Mouse (Mus musculus): ENCODE measurements at regions not wholly inside any gene's neighbourhood (a gene's known extent, or its start where the extent isn't known, plus 50 kb on each side); places are given as distances from the start of the nearest gene placed in this dataset.

DNA sequence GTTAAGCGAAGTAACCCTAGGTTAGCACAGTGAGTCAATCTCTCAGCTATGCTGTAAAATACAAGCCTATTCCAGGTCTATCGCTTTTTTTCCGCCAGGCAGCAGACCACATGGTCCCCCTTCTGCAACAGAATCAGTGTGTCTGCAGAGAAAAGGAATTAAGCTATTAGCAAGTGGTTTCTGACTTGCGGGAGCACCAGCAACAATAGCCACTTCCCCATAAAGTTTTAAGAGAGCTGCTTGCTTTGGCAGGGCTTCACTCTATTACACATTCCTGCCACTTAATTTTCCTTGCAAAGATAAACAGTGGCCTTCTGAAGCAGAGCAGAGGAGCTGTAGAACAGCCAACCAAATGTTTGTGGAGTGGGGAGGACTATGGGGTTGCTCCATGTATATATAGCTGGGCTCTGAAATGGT lies 59.8 kb upstream of the Osmr start:
- ATAC-seq (ENCODE audit: low TSS enrichment) = no peak

DNA sequence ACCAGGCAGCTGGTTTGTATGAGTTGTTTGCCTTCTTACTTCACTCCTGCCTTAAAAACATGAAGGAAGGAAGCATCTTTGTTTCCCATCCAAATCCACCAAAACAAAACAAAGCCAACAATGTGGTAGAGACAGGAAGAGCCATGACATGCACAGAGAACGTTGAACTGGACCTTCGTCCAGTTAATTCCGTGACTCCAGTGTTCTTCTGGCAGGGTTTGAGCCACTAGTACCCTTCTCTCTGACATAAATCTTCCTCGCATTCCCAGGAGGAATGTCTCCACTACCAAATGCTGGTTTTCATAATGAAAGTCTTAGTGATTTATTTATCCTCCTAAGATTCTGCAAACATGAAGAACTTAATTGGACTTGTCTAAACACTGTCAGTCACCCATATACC lies 66.7 kb upstream of the Osmr start:
- no peak for ATAC-seq (ENCODE audit: low TSS enrichment)

DNA sequence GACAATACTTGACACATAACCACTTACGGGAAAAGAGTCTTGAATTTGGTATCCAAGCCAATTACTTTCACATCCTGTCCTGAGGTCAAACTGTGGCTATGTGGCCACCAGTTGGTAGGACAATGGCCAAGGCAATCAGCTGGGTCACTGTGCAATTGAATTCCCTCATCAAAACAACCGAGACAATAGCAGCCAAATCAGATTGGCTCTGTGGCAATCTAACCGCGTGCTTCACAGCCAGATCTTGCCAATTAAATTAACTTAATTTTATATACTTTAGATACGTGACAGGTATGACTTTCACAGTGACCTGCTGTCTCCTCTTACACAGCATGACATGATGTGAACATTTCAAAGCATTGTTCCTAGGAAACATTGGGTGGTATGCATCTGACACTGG lies 74.5 kb upstream of the Osmr start:
- ATAC-seq (ENCODE audit: low TSS enrichment) = no peak

DNA sequence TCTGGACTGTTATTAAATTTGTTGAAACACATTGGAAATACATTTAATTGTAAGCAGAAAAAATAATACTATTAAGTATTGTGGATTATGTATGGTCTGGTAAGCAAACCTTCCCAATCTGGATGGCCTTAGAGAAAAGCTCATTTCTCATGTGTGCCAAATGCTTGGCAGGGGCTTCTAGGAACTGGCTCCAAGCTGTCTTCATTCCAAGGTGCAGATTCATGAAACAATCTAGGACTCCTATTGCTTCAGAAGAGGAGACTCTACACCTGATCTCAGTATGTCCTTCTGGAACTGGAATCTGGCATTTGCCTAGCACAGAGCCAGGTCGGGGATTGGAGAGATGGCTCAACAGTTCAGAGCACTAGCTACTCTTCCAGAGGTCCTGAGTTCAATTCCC lies 74.9 kb upstream of the Osmr start:
- no peak for ATAC-seq (ENCODE audit: low TSS enrichment)

DNA sequence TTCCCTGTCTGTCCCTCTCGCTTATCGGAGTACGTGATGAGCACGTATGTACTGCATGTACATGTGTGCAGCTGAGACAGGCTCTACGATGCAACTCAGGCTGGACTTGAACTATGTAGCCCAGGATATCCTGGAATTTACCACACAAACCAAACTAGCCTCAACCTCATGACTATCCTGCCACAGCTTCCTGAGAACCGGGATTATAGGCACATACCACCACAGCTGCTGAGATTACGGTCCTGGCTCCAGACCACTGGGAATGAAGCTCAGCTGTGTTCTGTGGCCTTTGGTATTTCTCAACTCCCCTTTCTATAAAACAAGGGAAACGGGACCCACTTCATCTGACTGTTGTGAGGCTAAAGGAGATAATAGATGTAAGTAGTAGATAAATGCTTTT lies 75.7 kb upstream of the Osmr start:
- ATAC-seq (ENCODE audit: low TSS enrichment) = no peak

DNA sequence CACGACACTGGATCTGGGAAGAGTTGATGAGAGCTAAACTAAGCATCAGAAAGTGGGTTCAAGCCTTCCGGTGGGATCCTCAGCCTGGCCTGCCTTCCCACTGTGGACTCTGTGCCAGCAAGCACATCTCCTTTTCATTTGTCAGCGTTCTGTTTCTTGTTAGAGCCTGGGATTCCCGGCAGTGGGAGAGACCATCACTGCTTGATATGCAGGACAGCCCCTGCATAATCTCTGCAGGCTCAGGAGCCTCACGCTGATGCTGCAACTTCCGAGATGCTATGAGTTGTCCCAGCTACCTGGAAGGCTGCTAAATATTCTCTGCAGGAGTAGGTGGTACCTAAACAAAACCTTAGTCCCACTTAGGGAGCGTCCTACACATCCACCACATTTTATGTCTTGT lies 78.8 kb upstream of the Osmr start:
- ATAC-seq (ENCODE audit: low TSS enrichment) = peak; percentile 79

DNA sequence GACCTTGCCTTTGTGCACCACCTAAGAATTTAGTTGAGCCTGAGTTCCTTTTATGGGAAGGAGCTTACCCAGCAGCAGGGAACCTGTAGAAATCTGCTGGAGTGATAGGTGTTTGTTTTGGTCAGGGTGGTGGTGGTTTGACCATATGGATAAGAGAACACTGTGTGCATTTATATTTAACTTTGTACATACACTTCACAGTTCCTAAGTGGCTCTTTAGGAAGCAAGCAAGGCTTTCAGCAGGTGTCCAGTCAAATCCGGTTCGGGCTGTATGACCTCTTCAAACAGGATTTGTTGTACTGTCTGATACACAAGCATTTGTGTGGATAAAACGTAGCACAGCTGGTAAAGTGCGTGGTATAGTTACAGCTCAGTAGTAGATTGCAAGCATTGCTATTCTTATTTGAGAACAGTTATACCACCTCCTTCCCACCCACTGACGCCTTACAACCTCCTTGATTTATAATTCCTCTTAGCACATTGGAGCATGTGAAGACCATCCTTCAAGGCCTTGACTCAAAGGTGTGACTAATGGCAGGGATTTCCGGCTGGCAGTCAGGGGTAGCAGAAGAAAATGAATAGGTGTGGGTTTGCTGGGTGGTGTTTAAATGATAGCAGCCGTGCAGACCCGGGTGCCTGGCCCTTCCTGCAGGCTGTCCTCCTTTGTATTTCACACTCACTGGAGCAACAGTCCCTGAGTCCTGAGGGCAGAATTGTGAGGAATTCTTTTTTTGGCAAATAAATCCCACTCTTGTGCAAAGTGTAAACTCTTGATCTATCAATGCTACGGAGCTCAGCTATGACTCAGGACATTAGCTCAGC lies 79.4 kb upstream of the Osmr start:
- ATAC-seq (ENCODE audit: low TSS enrichment) = peak; percentile 62

DNA sequence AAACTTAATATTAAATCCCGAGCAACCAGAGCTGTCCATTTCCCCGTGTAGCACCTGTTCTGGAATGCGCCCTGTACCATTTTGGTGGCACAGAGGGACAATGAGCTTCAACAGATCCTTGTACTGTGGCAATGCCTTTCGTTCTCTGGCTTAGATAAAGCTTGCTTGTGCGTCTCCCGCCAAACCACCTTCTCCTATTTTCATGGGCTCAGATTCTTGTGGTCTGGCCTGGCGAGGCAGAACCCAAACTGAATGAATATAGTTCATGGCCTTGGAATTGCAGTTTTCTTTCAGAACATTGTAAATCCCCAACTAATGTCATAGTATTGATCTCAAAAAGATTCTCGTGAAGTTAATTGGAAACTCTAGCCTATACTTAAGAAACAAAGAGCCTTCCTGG lies 85.1 kb upstream of the Osmr start:
- no peak for ATAC-seq (ENCODE audit: low TSS enrichment)

DNA sequence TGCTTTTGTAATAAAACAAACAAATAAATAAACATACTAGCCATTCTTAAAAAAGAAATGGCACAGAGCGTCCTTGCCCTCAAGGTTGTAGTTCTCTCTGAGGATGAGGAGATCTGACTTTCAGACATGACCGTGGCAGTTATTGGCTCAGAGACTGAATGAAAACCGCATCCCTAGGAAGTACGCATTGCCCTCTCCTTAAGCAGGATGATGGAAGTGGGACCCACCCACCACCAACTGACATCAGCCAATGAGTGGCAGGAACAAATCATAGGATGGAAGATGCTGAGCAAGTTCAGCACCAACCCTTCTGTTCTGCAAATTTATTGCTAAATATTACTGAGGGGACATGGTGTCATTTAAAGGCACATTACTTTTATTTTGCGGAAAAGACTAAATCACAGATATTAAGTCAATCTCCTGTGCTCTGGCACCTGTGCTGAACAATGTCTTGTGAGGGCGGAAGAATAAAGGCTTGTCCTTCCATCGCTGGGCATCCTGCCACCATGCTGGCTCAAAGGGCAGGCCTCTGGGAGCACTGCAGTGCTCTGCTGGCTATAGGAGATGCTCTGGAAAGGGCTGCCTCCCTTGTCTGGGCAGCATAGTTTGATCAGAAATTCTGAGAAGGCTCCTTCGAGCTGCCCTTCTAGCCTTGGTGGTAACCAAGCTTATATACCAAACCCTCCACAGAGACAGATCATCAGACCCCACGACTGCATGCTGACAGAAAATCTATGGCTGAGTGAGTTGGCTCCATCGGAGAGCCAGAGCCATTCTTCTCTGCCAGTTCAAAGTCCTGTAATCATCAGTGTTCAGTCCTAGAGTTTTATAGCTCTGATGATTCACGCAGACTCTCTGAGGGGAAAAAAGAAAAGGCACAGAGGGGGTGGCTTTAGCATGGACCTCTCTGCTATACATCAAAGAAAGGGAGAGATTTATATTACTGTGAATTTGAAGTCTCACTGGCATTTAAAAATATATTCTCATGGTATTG lies 86.3 kb upstream of the Osmr start:
- ATAC-seq (ENCODE audit: low TSS enrichment) = no peak

DNA sequence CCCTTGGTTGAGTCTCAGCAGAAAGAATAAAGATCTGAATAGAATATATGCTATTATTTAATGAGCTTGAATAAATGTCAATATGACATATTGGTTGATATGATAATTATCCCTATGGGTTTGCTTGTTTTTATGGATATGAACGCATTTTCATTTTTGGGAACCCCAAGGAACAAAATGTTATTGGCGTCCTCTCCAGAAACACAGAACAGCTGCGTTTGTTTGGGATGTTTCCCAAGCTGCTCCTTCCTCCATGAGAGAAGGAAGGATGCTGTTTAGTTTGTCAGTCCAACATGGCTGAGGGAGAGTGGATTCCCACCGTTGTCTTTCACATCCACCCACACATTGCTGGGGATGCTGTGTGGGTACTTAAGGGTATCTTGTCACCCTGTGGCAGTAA lies 89.9 kb upstream of the Osmr start:
- no peak for ATAC-seq (ENCODE audit: low TSS enrichment)

DNA sequence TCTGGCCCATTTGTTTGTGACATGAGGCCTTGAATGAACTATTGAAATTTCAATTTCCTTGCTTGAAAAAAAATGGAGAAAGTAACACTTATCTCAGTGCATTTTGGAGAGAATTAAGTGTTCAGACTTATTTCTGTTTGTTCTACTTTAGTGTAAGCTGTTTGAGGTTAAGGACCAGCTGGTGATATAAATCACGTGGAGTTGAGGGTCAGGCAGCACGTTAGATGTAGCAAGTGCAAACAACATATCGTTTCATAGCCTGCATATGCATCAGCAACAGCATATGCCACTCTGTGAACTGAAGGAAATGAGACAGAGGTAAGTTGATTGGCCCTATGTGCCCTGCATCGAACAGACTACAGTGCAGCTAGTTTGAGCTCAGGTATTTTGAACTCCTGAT lies 90.7 kb upstream of the Osmr start:
- no peak for ATAC-seq (ENCODE audit: low TSS enrichment)

DNA sequence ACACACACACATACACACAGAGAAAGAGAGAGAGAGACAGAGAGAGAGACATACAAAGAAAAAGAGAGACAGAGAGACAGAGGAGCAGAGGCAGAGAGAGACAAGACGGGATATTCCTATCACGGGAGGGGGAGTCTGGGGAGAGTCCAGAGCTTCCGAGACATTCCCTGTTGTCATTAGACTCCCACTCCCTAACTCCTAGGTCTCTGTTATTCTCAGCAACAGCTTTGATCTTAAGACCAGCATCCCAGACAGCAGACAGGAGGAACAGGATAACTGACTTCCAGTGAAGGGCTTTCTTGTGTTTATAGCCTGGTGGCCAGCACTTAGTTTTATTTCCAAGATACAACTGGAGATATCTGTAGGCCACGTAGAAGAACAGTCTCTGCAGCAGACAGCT lies 99.6 kb upstream of the Osmr start:
- no peak for ATAC-seq (ENCODE audit: low TSS enrichment)

DNA sequence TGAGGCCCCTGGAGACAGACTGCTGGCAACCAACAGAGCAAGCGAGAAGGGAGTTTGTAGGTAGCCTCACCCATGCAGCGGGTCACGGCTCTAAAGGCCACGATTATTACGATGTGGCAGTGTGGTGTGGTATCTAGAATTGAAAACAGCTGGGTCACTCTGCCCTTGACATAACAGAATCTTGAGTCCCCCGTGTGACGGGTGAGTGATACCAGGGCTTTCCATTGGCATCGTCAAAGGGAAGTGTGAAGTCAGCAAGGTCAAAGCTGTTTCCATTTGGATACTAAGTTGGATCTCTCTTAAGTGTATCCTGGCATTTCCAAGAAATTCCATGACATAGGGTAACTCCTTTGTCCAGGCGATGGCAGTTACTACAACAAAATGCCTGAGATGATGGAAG lies 106.7 kb upstream of the Osmr start:
- no peak for ATAC-seq (ENCODE audit: low TSS enrichment)

DNA sequence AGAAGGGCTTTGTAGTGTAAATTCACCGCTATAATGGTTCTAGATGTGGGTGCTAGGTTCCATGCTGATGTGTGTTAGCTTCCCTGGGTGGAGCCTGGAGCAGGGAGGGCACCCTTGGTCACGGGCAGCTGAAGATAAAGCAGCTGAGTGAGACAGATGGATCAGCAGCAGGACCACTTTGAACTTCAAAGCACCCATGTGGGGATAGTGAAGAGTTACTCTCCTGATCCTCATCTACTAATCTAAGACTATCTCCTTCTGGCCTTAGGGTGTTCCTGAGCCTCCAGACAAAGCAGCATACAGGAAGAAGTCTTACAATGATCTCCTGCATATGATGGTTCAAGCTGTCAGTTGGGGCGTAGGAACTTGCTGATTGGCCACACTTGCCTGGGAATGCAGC lies 107.1 kb upstream of the Lifr start:
- ATAC-seq (ENCODE audit: low TSS enrichment) = no peak

DNA sequence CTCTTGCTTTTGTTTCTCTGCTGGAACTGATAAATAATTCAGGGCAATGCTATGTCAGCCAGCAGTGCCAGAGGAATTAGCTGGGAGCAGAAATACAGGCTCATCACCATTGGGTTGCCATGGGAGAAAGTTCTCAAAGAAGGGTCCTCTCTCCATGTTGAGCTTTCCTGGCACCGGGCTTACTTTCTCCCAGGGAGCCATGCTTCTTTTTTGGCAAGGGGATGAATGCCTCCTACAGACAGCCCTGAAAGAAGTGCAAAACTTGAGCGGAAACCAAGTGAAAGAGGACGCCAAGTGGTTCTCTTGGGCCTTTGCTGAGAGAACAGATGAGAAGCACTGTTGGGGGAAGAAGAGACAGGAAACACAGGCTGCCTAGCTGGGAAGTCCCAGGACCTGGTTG lies 102.2 kb upstream of the Lifr start:
- ATAC-seq (ENCODE audit: low TSS enrichment) = peak; percentile 96

DNA sequence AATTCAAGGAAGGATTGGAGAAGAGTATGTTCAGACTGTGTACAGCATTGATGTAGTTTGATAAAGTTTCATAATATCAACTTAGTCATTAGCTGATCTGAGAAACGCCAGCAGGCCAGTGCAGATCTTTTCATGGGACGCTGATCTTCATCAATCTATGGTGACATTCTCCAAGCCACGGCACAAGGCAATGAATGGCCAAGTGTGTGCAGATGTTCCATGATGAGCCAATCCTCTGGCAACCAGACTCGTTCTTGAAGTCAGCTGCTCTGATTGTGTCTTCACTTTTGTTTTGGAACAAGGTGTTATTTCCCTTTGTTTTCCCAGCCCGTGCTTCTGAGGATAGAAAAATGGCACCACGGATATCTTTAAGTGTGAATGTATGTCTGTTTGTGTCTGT lies 101.3 kb upstream of the Lifr start:
- no peak for ATAC-seq (ENCODE audit: low TSS enrichment)

DNA sequence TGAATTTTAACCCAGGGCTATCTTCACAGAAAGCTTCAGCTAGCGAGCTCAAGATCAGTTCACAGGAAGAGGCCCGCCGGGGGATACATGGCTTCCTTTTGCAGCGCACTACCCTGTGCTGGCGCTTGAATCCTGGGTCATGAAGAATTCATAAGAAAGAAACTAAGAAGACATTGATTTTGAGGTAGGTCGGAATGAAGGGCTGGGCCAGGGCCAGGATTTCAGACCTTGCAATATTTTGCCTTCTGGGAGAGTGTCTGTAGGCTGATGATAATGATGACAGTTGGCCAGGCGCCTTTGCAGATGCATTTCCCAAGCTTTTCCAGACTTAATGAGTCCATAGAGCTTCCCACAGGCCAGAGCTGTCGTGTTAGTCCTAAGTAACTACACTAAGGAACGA lies 97.2 kb upstream of the Lifr start:
- no peak for ATAC-seq (ENCODE audit: low TSS enrichment)

DNA sequence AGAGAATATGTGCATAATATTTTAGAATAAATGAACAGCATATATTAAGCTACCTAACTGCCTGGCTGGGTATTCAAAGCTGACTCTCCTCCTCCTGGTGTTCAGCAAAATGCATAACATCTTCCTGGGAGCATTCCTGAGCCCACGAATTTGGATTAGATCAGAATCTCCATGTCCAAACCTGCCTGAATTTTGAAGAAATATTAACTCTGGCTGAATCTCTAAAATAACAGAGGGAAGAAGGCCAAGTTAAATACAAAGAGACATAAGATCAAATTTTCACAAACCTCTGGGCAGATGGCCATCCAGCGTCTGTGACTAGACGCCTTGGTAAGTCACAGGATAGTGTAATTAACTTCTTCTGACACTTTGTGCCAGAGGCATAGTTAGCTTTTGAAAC lies 95.2 kb upstream of the Lifr start:
- ATAC-seq (ENCODE audit: low TSS enrichment) = no peak

DNA sequence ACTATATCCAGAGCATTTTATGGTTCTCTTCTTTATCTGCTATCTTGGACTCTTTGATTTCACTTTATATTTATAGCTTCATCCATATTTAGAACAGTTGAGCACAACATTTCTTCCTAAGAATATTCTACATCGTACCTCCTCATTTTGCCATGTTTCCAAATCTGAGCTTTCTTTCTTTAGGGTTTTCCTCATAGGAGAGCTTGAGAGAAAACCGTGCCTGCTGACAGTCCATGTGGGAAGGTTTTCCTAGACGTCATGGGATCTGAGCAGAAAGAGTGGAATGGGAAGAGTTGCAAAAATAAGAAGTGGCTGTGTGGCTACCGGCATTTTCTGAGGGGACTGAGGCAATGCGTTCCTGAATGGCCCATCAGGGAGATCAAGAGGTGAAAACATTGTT lies 92.5 kb upstream of the Lifr start:
- ATAC-seq (ENCODE audit: low TSS enrichment) = peak; percentile 92

DNA sequence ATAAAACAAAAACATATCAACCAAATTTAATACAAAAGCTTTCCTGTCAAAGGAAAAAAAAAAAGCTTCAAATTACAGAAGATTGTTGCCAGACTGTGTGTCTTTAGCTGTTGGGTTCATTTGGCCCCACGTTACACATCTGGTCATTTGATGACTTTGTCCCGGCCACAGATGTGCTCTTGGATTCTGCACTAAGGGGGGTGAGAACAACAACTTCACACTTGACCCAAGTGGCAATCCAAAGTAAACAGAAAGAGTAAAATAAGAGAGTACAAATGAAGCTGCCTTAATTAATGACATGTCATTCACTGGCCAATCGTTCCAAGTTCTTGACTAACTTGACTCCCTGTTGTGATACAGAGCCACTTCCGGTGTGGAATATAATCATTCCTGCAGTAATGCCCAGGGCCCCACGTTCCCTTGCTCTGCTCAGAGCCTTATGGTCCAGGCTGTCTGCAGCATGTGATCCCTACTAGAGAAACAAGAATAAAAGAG lies 91.8 kb upstream of the Lifr start:
- no peak for ATAC-seq (ENCODE audit: low TSS enrichment)

DNA sequence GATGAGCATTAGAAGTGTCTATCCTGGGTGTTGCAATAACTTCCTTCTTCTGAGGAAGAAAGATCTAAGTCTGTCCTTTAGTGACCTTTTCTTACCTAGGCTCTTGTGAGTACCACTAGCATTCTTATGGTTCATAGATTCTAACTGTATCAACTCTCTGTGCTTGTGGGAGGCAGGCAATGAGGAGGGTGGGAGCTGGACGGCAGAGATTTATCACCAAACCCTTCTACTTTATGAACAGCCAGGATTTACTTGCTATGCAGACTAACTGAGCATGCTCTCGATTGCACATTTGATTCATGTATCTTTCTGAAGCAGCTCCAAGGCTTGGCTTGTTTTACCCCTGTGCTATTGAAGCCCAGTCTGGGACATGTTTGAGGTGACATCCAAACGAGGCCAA lies 90.7 kb upstream of the Lifr start:
- ATAC-seq (ENCODE audit: low TSS enrichment) = no peak

DNA sequence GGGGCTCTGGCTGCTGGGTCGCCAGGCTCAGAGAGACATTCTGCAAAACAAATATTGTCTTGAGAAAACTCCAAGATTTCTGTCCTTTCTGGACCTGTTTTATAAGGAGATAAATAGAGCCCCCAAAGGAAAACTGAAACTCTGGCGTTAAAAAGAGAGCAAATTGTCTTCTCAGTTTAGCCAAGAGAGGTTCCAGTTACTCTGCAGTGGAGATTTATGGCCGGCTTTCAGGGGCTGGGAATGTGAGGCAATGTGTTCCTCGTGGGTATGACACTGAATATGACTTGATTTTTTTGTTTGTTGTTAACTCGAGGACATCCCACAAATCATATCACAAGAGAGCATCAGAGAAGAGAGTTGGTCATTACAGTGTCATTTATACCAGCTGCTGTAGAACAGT lies 88.2 kb upstream of the Lifr start:
- no peak for ATAC-seq (ENCODE audit: low TSS enrichment)

DNA sequence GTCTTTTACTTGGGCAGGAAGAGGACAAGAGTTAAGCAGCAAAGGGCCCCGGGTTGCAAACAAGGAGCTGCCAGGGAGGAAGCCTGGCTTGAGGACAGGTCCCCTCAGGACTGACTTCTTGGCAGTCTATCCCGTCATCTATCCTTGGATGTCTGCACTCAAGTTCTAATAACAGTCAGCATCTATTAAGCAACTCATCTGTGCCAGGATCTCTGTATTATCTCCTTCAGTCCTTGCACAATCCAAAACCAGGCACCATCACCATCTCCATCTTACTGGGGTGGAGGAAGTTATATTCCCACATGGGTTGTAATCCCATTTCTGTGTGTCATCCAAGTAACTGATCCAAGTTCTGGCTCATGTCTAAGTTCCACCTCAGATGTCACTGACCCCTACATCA lies 87.1 kb upstream of the Lifr start:
- no peak for ATAC-seq (ENCODE audit: low TSS enrichment)

Measured in frontal cortex, adult (tissue).